Mouse (Mus musculus): ENCODE measurements around the gene Tppp3. TPM values are rescaled to one million over a fixed set of nuclear protein-coding genes. Genes with fewer than 3 reads are reported as not detected.

Tppp3 gene
- polyA plus RNA-seq, 1 experiment: 60.5 TPM

DNA sequence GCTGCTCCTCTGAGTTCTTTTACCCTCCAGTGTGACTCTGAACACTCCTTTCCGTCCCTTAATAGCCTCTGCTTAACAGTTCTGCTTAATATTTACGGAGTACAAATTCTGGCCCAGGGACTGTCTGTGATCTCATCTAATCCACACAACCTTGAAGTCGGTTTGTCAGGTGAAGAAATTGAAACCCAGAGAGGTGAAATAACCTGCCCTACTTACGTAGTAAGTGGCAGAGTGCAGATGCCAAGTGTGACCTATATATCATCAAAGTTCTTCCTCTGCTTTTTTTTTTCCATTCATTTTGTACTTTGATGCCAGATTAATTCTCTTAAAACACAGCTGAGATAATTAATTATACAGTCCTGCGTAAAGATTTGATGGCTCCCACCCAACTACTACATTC is 37.2 kb downstream of the Tppp3 start:
- Histone ChIP-seq H3K36me3 (ENCODE audit: control insufficient read depth, insufficient read depth, low read length) (no peaks in the 10 kb centered on the region), H3K27ac (ENCODE audit: insufficient read depth, low read depth, low read length) (no peak overlapping the region), H3K4me3 (ENCODE audit: low read depth, low read length) (no peak overlapping the region), H3K4me1 (ENCODE audit: control insufficient read depth, insufficient read depth, insufficient read length, low read length) (peaks cover 8% of the 10 kb centered on the region; the same call in 1 of the 2 replicates), H3K27me3 (ENCODE audit: control insufficient read depth, insufficient read depth, low read length) (0 out of 2 replicates have a peak, but pooled peaks cover 3% of the 10 kb centered on the region)
- 34% methylated on average over 5 of the region's 5 CpGs for WGBS
- no peak for TF ChIP-seq CTCF (IDR thresholded peaks at IDR 0.05; ENCODE audit: extremely low read depth, insufficient read length, insufficient replicate concordance, low read depth, low read length)
- no peak for TF ChIP-seq POLR2A (IDR thresholded peaks at IDR 0.05; ENCODE audit: low read depth, low read length)

DNA sequence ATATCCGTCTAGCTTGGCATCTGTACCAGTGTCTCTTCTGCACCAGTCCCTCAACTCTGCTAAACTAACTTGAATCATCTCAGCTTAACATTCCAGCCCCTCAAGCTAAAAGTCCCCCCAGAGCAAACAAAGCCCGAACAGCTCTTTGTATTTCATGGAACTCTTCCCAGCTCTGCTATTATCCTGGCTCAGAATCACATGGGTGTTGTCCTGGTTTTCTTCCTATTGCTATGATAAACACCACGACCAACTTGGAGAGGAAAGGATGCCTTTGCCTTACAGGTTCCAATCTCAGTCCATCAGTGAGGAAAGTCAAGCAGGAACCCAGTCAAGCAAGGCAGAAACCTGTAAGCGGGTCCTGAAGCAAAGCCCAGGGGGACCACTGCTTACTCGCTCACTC is 37.8 kb downstream of the Tppp3 start:
- 62% methylated on average over 5 of the region's 5 CpGs for WGBS
- H3K4me3 ChIP-seq (ENCODE audit: low read depth, low read length): no peak overlapping the region
- peaks cover 8% of the 10 kb centered on the region; the same call in 1 of the 2 replicates for H3K4me1 ChIP-seq (ENCODE audit: control insufficient read depth, insufficient read depth, insufficient read length, low read length)
- TF ChIP-seq CTCF (IDR thresholded peaks at IDR 0.05; ENCODE audit: extremely low read depth, insufficient read length, insufficient replicate concordance, low read depth, low read length): no peak
- no peak for TF ChIP-seq POLR2A (IDR thresholded peaks at IDR 0.05; ENCODE audit: low read depth, low read length)
- H3K36me3 ChIP-seq (ENCODE audit: control insufficient read depth, insufficient read depth, low read length): no peaks in the 10 kb centered on the region
- H3K27ac ChIP-seq (ENCODE audit: insufficient read depth, low read depth, low read length): no peak overlapping the region
- H3K27me3 ChIP-seq (ENCODE audit: control insufficient read depth, insufficient read depth, low read length): no peaks in the 10 kb centered on the region

DNA sequence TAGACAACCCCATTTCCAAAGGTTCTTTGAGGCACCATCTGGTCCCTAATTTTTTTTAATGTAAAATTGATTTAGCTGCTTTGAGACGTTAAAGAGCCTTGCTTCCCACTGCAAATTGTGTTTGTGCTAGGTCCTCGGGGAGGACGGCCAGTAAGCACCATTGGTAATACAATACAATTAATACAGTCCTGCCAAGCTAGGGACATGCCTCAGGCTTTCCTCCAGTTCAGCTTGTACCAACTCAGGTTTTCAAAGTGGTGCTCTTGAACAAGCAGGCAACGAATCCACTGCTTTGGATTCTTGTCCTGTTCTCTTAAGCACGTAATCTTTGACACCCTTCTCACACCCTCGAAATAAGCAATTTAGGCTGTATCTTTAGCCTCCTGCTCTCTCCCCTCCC is 38.3 kb downstream of the Tppp3 start:
- H3K27ac ChIP-seq (ENCODE audit: insufficient read depth, low read depth, low read length): no peak overlapping the region
- 71% methylated on average over 6 of the region's 6 CpGs for WGBS
- H3K36me3 ChIP-seq (ENCODE audit: control insufficient read depth, insufficient read depth, low read length): no peaks in the 10 kb centered on the region
- peaks cover 8% of the 10 kb centered on the region; the same call in 1 of the 2 replicates for H3K4me1 ChIP-seq (ENCODE audit: control insufficient read depth, insufficient read depth, insufficient read length, low read length)
- no peak for TF ChIP-seq POLR2A (IDR thresholded peaks at IDR 0.05; ENCODE audit: low read depth, low read length)
- TF ChIP-seq CTCF (IDR thresholded peaks at IDR 0.05; ENCODE audit: extremely low read depth, insufficient read length, insufficient replicate concordance, low read depth, low read length): no peak
- H3K4me3 ChIP-seq (ENCODE audit: low read depth, low read length): no peak overlapping the region
- no peaks in the 10 kb centered on the region for H3K27me3 ChIP-seq (ENCODE audit: control insufficient read depth, insufficient read depth, low read length)

DNA sequence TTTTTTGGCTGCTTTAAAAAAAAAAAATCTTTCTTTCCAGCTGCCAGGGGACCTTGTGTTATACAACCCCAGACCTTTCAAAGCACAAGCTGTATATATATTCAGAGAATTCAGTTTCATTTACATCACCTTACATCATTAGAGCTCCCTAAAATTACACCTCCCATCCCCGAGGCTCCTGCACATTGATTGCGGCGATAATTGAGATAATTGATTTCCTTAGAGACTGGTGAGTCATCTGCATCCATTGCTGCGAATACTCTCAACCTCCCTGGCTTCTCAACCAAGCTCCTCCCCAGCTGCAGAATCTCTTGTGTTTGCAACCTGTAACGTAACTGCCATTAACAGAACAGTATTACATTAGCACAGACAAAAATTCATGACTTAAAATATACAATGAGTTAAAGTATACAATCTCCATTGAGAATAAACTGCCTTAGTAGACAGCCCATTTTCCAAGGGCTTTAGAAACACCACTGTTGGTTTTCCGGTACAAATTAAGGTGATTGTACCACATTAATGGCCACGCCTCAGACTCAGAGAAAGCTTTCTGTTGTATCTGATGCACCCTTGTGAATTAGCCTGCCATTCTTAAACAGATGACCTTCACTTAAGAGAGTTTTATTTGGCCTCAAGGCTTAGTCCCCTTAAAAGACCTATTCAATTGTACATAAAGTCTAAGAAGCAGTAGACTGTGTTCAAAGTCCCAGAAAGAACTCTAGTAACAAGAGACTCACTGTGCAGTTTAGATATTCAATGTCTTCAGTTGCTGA is 39.4 kb downstream of the Tppp3 start:
- no peak for TF ChIP-seq CTCF (IDR thresholded peaks at IDR 0.05; ENCODE audit: extremely low read depth, insufficient read length, insufficient replicate concordance, low read depth, low read length)
- TF ChIP-seq POLR2A (IDR thresholded peaks at IDR 0.05; ENCODE audit: low read depth, low read length): no peak
- Histone ChIP-seq H3K4me1 (ENCODE audit: control insufficient read depth, insufficient read depth, insufficient read length, low read length) (peaks cover 2% of the 10 kb centered on the region; the same call in 1 of the 2 replicates), H3K36me3 (ENCODE audit: control insufficient read depth, insufficient read depth, low read length) (no peaks in the 10 kb centered on the region), H3K27me3 (ENCODE audit: control insufficient read depth, insufficient read depth, low read length) (no peaks in the 10 kb centered on the region), H3K27ac (ENCODE audit: insufficient read depth, low read depth, low read length) (no peak overlapping the region), H3K4me3 (ENCODE audit: low read depth, low read length) (no peak overlapping the region)
- WGBS: 60% methylated on average over 7 of the region's 7 CpGs

DNA sequence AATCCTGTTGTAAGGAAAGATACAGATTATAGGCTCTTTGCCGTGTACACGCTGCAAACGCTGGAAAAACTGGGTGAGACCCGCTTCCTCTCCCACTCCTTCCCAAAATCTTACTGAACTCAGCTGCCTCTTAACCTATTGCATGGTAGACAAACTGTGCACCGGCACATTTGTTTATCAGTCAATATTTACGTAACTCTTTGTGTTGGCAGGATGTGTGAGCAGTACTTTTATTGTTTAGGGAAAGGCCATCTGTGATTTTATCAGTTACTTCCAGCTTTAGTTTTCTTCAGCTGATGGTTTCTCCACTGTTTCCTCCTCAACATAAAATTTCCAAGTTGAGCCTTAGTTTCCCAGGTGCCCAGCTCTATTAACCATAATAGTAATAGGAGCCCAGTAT is 44.4 kb downstream of the Tppp3 start:
- Histone ChIP-seq H3K4me3 (ENCODE audit: low read depth, low read length) (no peak overlapping the region), H3K27ac (ENCODE audit: insufficient read depth, low read depth, low read length) (no peak overlapping the region), H3K36me3 (ENCODE audit: control insufficient read depth, insufficient read depth, low read length) (no peaks in the 10 kb centered on the region), H3K27me3 (ENCODE audit: control insufficient read depth, insufficient read depth, low read length) (no peaks in the 10 kb centered on the region), H3K4me1 (ENCODE audit: control insufficient read depth, insufficient read depth, insufficient read length, low read length) (no peaks in the 10 kb centered on the region)
- WGBS: 23% methylated on average over 6 of the region's 6 CpGs
- TF ChIP-seq CTCF (IDR thresholded peaks at IDR 0.05; ENCODE audit: extremely low read depth, insufficient read length, insufficient replicate concordance, low read depth, low read length) (no peak), POLR2A (IDR thresholded peaks at IDR 0.05; ENCODE audit: low read depth, low read length) (no peak)

DNA sequence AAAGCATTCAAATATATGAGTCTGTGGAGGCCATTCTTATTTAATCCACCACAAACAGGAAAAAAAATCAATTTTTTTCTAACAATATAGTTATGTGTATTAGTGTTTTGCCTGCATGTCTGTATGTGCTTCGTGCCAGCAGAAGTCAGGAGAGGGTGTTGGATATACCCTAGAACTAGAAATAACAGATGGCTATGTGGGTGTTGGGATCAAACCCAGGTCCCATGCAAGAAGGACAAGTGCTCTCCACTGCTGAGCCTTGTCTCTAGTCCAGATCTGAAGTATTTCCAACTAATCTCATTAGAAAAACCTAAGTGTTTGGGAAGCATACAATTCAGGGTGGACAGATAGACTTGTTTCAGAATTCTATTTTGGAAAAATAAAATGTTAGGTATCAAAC is 49.3 kb downstream of the Tppp3 start:
- 62% methylated on average over 1 of the region's 1 CpGs for WGBS
- H3K27ac ChIP-seq (ENCODE audit: insufficient read depth, low read depth, low read length): no peak overlapping the region

DNA sequence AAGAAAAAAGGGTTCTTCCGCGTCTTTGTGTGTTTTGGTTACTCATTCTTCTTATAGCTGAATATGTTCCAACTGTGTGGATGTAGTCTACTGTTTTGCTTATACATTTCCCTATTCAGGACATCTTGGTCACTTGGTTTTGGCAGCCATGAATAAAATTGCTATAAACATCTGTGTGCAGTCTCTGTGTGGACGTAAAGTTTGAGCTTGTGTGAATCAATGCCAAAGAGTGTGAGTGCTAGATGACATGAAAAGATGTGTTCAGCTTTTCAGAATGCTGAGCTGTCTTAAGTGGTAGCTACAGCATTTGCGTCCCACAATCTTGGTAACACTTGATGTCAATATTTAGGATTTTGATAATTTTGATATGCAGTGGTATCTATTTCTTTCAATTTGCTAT is 51.5 kb downstream of the Tppp3 start:
- no peaks in the 10 kb centered on the region for H3K4me1 ChIP-seq (ENCODE audit: control insufficient read depth, insufficient read depth, insufficient read length, low read length)
- WGBS: 84% methylated on average over 4 of the region's 4 CpGs
- H3K27me3 ChIP-seq (ENCODE audit: control insufficient read depth, insufficient read depth, low read length): peaks cover under 1% of the 10 kb centered on the region; the same call in 1 of the 2 replicates
- H3K27ac ChIP-seq (ENCODE audit: insufficient read depth, low read depth, low read length): no peak overlapping the region
- TF ChIP-seq POLR2A (IDR thresholded peaks at IDR 0.05; ENCODE audit: low read depth, low read length) (no peak), CTCF (IDR thresholded peaks at IDR 0.05; ENCODE audit: extremely low read depth, insufficient read length, insufficient replicate concordance, low read depth, low read length) (no peak)
- no peak overlapping the region for H3K4me3 ChIP-seq (ENCODE audit: low read depth, low read length)
- H3K36me3 ChIP-seq (ENCODE audit: control insufficient read depth, insufficient read depth, low read length): no peaks in the 10 kb centered on the region

More for the DNA sequence above, 49.3 kb downstream of the Tppp3 start:
- TF ChIP-seq POLR2A (IDR thresholded peaks at IDR 0.05; ENCODE audit: low read depth, low read length) (no peak), CTCF (IDR thresholded peaks at IDR 0.05; ENCODE audit: extremely low read depth, insufficient read length, insufficient replicate concordance, low read depth, low read length) (no peak)
- H3K27me3 ChIP-seq (ENCODE audit: control insufficient read depth, insufficient read depth, low read length): no peaks in the 10 kb centered on the region
- H3K4me1 ChIP-seq (ENCODE audit: control insufficient read depth, insufficient read depth, insufficient read length, low read length): no peaks in the 10 kb centered on the region
- no peaks in the 10 kb centered on the region for H3K36me3 ChIP-seq (ENCODE audit: control insufficient read depth, insufficient read depth, low read length)
- H3K4me3 ChIP-seq (ENCODE audit: low read depth, low read length): no peak overlapping the region
